Mouse (Mus musculus) layer of hippocampus, postnatal 36 days (tissue): ENCODE data around the gene Acta2. TPM values are rescaled to one million over a fixed set of nuclear protein-coding genes. Genes with fewer than 3 reads are reported as not detected.
A peak's percentile ranks its signal among the peaks of the same experiment; 100 is the strongest.
"Not testable (repeated sequence)": the region's sequence is repeated elsewhere in the genome, so short reads cannot be mapped to it uniquely, and the experiment has no call there.

Experiments
- DNase-seq, 2 experiments: peaks; one replicate each; pipeline ENCODE4 v3.0.0; 2022
- total RNA-seq, 2 experiments: library from RNA; stranded (reverse); gene quantifications; 2 replicates each; pipeline ENCODE4 v1.2.3; 2021

Acta2 gene
- total RNA-seq, 2 experiments from 2014 or later: 13.7 to 16.7 TPM

DNA sequence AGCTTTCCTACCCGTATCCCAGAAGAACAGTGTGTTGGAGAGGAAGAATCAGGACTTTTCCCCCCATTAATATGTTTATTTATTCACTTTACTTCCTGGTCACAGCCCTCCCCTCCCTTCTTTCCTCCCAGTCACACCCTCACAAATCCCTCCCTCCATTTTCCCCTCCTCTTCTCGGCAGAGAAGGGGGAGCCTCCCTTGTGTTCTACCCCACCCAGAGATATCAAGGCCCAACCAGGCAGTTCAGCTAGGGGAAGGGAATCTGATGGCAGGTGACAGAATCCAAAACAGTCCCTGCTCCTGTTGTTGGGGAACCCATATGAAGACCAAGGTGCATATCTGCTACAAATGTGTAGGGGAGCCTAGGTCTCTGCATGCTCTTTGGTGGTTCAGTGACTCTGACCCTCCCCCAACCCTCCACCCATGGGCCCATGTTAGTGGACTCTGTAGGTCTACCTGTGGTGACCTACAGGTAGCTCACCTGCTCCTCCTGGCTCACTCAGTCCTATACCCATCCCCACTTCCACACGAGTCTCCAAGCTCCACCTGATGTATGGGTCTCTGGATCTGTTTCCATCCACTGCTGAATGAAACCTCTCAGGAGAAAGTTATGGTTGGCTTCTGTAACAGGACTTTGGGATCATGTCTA is 34.5 kb downstream of the Acta2 start:
- no peak for DNase-seq

GRCm38 (mm10) chr19:34219260-34219968 is 36.0 kb downstream of the Acta2 start:
- no peak for DNase-seq

- DNase-seq: no peak
Observed at GRCm38 (mm10) chr19:34217761-34218160, 37.6 kb downstream of the Acta2 start.

- DNase-seq: no peak
Observed at GRCm38 (mm10) chr19:34216956-34217355, 38.4 kb downstream of the Acta2 start.

DNA sequence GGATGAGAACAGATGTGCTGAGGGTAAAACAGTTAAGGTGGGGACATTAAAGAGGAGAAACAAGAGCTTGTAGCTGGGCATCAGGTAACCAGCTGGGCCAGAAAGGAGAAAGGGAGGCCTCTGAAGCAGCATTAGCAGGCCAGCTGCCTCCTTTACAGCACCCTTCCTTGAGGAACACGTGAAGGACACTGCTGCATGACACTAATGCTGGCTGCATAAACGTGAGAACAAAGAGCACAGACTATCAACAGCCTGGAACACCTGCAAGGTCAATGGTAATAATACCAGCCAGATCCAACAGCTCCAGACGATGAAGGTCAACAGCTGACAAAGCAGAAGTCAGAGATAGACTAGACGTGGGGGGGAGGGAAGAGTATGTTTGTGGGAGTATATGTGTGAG is 41.3 kb downstream of the Acta2 start:
- no peak for DNase-seq

GRCm38 (mm10) chr19:34213251-34213645 is 42.1 kb downstream of the Acta2 start:
- DNase-seq: no peak

- DNase-seq: no peak
Observed at GRCm38 (mm10) chr19:34212489-34213250, 42.7 kb downstream of the Acta2 start.

DNA sequence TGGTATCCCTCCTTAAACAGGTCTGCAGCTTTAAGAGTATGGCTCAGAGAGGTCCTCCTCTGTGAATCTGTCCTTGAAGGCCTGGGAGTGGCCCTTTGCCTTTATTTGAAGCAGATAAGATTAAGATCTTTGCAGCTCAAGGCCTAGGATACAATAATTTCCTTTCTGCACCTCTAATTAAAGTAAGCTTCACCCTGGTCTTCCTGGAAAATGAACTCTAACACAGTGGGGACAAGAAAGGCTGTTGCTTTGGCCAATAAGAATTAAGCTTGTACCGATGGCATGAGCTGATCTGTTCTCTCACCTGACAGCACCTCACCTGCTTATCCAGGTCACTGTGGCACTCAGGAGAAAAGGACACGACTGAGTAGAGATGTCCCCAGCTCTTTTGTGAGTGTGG is 44.5 kb downstream of the Acta2 start:
- DNase-seq: no peak

- no peak for DNase-seq
Observed at GRCm38 (mm10) chr19:34209930-34210581, 45.3 kb downstream of the Acta2 start.

- DNase-seq: no peak
Observed at GRCm38 (mm10) chr19:34209031-34209430, 46.4 kb downstream of the Acta2 start.

DNA sequence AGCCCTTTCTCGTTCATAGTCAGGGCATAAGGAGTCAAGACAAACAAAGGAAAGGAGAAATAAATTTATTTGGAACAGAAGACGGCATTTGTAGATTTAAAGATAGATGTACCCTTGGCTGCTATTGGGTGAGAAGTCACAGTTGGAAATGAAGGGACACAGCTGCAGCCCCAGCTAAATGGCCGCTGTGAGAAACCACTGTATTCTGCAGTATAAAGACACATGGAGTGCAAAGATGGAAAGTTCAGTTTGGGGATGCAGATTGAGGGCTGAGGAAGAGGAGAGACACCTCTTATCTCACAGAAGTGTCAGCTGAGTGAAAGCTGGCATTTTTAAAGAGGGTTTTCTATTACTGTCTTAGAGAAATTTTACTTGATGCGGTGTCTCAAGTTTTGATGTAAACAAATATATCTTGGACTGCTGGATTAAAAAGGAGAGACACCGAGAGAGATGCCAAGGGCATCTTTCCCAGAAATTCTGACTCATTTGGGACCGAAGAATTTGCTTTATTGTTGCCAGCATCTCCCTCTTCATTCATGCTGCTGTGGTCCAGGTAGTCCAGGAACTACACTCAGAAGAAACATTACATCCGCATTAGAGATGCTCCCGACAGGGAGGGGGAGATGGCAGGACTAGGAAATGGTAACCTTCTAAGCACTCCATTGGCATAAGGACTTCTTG is 48.5 kb downstream of the Acta2 start:
- DNase-seq: no peak

- DNase-seq: not testable (repeated sequence)
Observed at GRCm38 (mm10) chr19:34206128-34206527, 49.3 kb downstream of the Acta2 start.

GRCm38 (mm10) chr19:34202668-34203067 is 52.7 kb downstream of the Acta2 start:
- DNase-seq: no peak

GRCm38 (mm10) chr19:34199488-34199887 is 55.9 kb downstream of the Acta2 start:
- DNase-seq: no peak

- no peak for DNase-seq
Observed at GRCm38 (mm10) chr19:34198901-34199300, 56.5 kb downstream of the Acta2 start.

DNA sequence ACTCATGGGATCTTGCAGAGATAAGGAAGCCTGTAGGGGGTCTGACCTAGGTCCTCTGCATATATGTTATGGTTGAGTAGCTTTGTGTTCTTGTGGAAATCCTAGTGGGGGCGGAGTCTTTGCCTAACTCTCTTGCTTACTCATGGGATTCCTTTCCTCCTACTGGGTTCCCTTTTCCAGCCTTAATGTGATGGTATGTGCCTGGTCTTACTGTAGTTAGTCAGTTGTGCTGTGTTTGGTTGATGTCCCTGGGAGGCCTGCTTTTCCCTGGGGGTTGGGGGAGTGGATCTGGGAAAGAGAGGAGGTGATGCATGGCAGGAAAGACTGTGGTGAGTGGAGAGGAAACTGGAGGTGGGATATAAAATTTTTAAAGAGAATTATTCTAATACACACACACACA is 57.3 kb downstream of the Acta2 start:
- no peak for DNase-seq

DNA sequence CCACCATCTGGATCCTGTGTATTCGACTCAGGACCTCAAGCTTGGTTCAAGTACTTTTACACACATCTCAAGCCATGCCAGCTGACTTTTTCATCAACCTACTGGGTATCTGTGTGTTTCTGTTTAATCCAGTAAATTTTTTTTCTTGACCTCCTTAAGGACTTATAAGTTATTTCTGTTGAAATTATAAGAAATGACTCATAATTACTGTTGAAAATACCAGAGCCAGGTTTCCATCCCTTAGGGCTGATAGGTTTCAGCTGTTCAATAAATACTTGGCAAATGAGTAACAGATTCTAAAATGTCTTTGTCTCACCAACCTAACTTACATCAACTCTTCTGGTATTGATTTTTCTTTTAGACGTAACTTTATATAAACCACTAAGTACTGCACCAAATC is 60.4 kb downstream of the Acta2 start:
- DNase-seq: no peak

GRCm38 (mm10) chr19:34194132-34194745 is 61.2 kb downstream of the Acta2 start:
- DNase-seq: no peak

- DNase-seq: no peak
Observed at GRCm38 (mm10) chr19:34193683-34194082, 61.7 kb downstream of the Acta2 start.

GRCm38 (mm10) chr19:34193149-34193548 is 62.2 kb downstream of the Acta2 start:
- DNase-seq: no peak

DNA sequence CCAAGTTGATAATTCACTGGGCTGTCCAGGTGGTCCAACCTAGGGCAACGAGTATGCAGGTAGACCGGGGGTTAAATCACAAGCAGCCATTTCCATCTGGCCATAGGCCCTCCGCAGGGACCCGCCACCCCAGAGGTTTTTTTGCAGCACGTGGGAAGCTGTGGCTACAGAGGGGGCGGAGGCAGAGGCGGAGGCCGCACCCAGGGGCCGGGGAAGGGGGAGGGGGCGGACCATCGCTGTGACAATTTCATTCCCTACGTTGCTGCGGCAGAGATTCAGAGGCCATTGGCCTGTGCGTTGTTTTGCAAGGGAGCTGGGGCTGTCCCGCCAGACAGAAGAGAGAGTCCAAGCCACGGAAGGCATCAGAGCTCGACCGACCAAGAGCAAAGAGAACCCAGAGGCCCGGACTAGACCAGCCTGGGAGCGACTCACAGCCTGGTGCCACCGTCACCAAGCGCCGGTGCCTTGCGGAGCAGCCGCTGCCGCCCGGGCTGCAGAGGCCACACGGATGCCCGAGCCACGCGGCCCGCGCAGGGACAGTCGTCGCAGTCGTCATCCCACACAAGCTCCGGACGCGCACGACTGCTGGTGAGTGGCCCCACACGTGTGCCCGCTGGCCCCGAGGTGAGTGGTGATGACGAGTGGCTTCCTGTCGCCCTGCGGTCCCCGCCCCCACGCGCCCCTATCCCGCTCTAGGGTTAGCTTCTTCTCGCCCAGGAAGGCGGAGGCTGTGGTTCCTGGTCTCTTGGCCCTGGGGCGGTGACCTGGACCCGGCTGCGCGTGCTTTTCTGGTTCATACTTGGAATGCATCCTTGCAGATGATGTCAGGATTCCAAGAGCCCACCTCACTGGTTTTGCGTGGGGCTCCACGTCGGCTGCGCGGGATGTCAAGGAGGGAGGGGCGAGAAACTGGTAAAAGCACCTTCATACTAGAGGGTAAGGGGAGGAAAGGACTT is 63.1 kb downstream of the Acta2 start, which contains the start of gene Stambpl1:
Gene Stambpl1 (plus strand): TSS at position 222 of the 956 bp plus-strand sequence.
- peak; percentile 65 to 73 for DNase-seq
